Mouse (Mus musculus) liver, embryonic 16.5 days (tissue): ENCODE results near the gene Rtf2. TPM values are rescaled to one million over a fixed set of nuclear protein-coding genes. Genes with fewer than 3 reads are reported as not detected.

ENCODE experiments used
- ATAC-seq: fragments of 200-750 bp; cut with Nextera tagmentation; 2 replicates; pipeline ENCODE4 v1.8.0; 2017; ENCODE audit warnings: low read depth, mild to moderate bottlenecking, moderate number of reproducible peaks, moderate library complexity
- H3K27ac ChIP-seq: fragments of 300-500 bp; sonication (generic); 2 replicates; pipeline ENCODE4 v1.5.1; 2014; ENCODE audit warnings: mild to moderate bottlenecking, low read length
- H3K27me3 ChIP-seq: fragments of 300-500 bp; sonication (generic); 2 replicates; pipeline ENCODE4 v1.6.1; 2014; ENCODE audit warnings: low read depth, low read length, mixed read lengths; ENCODE audit not compliant: control insufficient read depth, insufficient read depth
- H3K36me3 ChIP-seq: fragments of 300-500 bp; sonication (generic); 2 replicates; pipeline ENCODE4 v1.6.1; 2014; ENCODE audit warnings: mild to moderate bottlenecking; ENCODE audit not compliant: control insufficient read depth, insufficient read depth
- H3K4me1 ChIP-seq: fragments of 300-500 bp; sonication (generic); 2 replicates; pipeline ENCODE4 v1.6.1; 2014; ENCODE audit warnings: low read depth, low read length, mixed read lengths; ENCODE audit not compliant: control insufficient read depth
- H3K4me2 ChIP-seq: fragments of 300-500 bp; sonication (generic); 2 replicates; pipeline ENCODE4 v1.6.1; 2014; ENCODE audit warnings: low read depth, low read length, mixed read lengths
- H3K4me3 ChIP-seq: fragments of 300-500 bp; sonication (generic); 2 replicates; pipeline ENCODE4 v1.5.1; 2014; ENCODE audit warnings: low read depth, mild to moderate bottlenecking, low read length
- H3K9ac ChIP-seq: fragments of 300-500 bp; sonication (generic); 2 replicates; pipeline ENCODE4 v1.6.1; 2014; ENCODE audit warnings: low read depth, low read length
- H3K9me3 ChIP-seq: fragments of 300-500 bp; sonication (generic); replicated peaks from 2 replicates; pipeline ENCODE4 v1.6.1; 2016; ENCODE audit warnings: low read length; ENCODE audit not compliant: control insufficient read depth
- WGBS: fragments of 180-500 bp; shearing (Covaris S2); extraction: QIAGEN DNeasy Blood & Tissue Kit; methylation state at CpG from one replicate; pipeline ENCODE4 v1.1.7; 2014; ENCODE audit not compliant: insufficient replicate concordance; 5-methylcytosine and 5-hydroxymethylcytosine counted together
- polyA plus RNA-seq: library from polyadenylated mRNA; unstranded; fragments of >200 nt; fragmentation: Nextera tagmentation; extraction: Ambion mirVana; gene quantifications from 2 replicates; pipeline ENCODE4 v1.2.1, GENCODE M21; 2015

The Rtf2 gene
- polyA plus RNA-seq, 1 experiment from 2014 or later: 41.3 TPM

DNA sequence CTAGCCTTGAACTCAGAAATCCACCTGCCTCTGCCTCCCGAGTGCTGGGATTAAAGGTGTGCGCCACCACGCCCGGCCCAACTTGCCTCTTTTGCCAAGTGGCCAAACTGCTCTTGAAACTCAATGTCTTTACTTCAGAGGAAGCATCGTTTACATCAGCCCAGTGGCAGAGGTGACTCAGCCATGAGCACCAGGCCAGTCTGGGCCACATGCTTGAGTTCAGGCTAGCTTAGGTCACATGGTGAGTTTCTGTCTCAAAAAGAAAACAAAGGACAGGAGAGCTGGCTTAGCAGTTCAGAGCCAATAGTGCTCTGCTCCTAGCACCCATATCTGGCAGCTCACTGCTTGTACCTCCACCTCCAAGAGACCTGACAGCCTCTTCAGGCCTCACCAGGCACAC is 26.9 kb downstream of the Rtf2 start:
- Histone ChIP-seq H3K27ac (no peak overlapping the region), H3K4me2 (no peak overlapping the region), H3K36me3 (peaks cover 45% of the 10 kb centered on the region), H3K4me3 (no peak overlapping the region), H3K9me3 (no peaks in the 10 kb centered on the region), H3K4me1 (no peaks in the 10 kb centered on the region), H3K9ac (no peak overlapping the region), H3K27me3 (no peaks in the 10 kb centered on the region)
- ATAC-seq: no peak
- WGBS: 92% methylated on average over 5 of the region's 5 CpGs

DNA sequence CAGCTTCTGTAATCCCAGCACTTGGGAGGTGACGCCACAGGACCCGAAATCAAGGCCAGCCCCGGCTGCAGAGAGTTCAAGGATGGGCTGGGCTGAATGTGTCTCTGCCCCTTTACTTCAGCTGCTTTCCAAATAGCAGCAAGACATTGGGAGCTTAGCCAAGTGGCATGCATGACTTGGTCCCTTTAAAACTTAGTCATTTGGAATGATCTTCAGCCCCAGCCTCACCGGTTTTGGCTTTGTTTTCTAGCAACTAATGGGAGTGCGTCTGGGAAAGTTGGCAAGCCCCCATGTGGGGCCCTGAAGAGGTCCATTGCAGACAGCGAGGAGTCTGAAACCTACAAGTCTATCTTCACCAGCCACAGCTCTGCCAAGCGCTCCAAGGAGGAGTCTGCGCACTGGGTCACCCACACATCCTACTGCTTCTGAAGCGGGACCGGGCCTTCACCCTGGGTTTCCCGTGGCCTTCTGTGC is 28.0 kb downstream of the Rtf2 start:
- no peak overlapping the region for H3K4me2 ChIP-seq
- WGBS: 85% methylated on average over 11 of the region's 11 CpGs
- H3K4me3 ChIP-seq: no peak overlapping the region
- no peak for ATAC-seq
- no peak overlapping the region for H3K27ac ChIP-seq
- H3K9me3 ChIP-seq: no peaks in the 10 kb centered on the region
- no peaks in the 10 kb centered on the region for H3K4me1 ChIP-seq
- no peak overlapping the region for H3K9ac ChIP-seq
- H3K27me3 ChIP-seq: no peaks in the 10 kb centered on the region
- H3K36me3 ChIP-seq: peaks cover 40% of the 10 kb centered on the region

DNA sequence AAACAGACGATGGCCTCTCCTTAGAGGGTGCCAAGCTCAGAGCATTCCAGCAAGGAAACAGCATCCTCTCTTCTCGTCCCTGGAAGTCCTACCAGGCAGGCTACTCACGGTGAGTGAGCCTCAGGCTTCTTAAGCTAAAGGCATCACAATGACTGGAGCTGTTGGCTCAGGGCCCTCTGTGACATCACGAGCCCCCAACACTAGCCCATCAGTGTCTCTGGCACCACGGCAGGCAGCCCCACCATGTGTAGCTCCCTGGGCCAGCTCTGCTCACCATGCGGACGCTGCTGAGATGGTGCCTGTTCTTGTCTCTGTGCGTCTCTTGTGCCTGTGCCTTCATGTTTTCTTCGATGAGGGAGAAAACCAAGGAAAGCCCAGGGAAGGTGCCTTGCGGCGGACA is 32.0 kb downstream of the Rtf2 start, which contains the start of gene Fam209:
Fam209 (plus strand) TSS at position 203 of the 400 bp plus-strand sequence.
- Histone ChIP-seq H3K9me3 (no peaks in the 10 kb centered on the region), H3K4me1 (no peaks in the 10 kb centered on the region), H3K36me3 (peaks cover 16% of the 10 kb centered on the region), H3K4me3 (no peak within 1 kb of the TSS), H3K4me2 (no peak within 1 kb of the TSS), H3K27ac (no peak within 1 kb of the TSS), H3K27me3 (no peaks in the 10 kb centered on the region), H3K9ac (no peak within 1 kb of the TSS)
- ATAC-seq: no peak
- 80% methylated on average over 11 of the region's 11 CpGs for WGBS

DNA sequence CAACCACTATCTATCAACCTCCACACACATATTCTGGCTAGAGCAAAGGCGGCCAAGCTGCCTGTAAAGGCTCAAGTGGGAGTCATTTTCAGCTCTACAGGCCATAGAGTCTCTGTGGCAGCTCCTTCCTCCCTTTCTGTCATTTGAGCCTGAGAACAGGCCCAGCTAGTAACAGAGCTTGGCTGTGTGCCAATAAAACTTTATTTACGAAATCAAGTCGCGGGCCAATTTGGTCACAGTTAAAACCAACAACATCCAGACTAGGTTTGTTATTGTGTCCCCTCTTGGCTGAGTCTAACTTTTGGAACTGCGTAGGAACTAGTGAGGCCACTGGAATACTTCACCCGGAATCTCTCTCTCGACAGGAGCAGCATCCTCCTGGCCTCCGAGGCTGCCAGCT is 33.2 kb downstream of the Rtf2 start:
- no peak overlapping the region for H3K27ac ChIP-seq
- no peak overlapping the region for H3K4me2 ChIP-seq
- no peak for ATAC-seq
- no peak overlapping the region for H3K9ac ChIP-seq
- no peaks in the 10 kb centered on the region for H3K4me1 ChIP-seq
- H3K9me3 ChIP-seq: no peaks in the 10 kb centered on the region
- no peaks in the 10 kb centered on the region for H3K27me3 ChIP-seq
- 71% methylated on average over 8 of the region's 8 CpGs for WGBS
- no peak overlapping the region for H3K4me3 ChIP-seq
- peaks cover 9% of the 10 kb centered on the region for H3K36me3 ChIP-seq

DNA sequence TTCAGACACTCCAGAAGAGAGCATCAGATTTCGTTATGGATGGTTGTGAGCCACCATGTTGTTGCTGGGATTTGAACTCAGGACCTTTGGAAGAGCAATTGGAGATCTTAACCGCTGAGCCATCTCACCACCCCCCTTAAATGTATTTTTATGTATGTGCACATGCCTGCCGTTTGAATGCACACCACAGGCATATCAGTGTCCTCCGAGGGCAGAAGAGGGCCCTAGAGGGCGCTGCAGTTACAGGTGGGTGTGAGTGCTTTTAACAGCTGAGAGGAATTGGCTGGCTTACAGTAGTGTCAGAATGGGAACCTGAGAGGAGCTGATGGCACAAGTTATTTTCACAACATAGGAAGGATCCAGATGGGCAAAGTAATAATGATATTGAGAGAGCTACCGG is 34.6 kb downstream of the Rtf2 start:
- H3K9me3 ChIP-seq: no peaks in the 10 kb centered on the region
- H3K4me2 ChIP-seq: no peak overlapping the region
- H3K4me1 ChIP-seq: no peaks in the 10 kb centered on the region
- ATAC-seq: no peak
- no peaks in the 10 kb centered on the region for H3K27me3 ChIP-seq
- 32% methylated on average over 6 of the region's 6 CpGs for WGBS
- no peaks in the 10 kb centered on the region for H3K36me3 ChIP-seq
- no peak overlapping the region for H3K27ac ChIP-seq
- H3K4me3 ChIP-seq: no peak overlapping the region
- no peak overlapping the region for H3K9ac ChIP-seq

DNA sequence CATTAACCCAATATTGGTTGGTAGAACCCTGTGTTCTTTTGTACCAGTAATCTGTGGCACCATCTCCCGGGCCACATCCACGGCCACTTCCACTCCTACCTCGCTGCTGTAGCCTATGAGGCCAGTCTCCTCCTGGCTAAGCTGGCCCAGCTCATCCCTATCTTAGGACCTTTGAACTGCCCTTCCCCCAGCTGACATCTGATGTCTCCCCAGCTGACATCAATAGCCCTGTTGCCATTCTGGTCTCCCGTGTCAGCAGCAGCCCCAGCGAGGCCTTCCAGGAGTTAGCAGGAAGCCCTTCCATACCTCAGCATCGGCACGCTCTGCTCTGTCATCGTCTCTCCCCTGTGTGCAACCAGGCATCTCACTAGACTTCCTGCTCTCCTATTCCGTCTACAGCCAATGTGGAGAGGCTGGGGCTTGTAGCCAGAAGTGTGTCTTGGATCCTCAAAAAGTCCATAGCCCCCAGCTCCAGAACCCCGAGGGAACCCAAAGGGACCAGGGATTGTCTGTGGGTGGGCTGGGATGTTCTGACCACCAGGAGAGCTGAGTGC is 36.4 kb downstream of the Rtf2 start:
- H3K4me2 ChIP-seq: no peak overlapping the region
- H3K4me3 ChIP-seq: no peak overlapping the region
- peak; percentile 16; the same call in 1 of the 2 replicates for ATAC-seq
- H3K4me1 ChIP-seq: no peaks in the 10 kb centered on the region
- H3K27ac ChIP-seq: no peak overlapping the region
- H3K27me3 ChIP-seq: no peaks in the 10 kb centered on the region
- no peak overlapping the region for H3K9ac ChIP-seq
- no peaks in the 10 kb centered on the region for H3K36me3 ChIP-seq
- WGBS: 18% methylated on average over 10 of the region's 10 CpGs
- no peaks in the 10 kb centered on the region for H3K9me3 ChIP-seq

DNA sequence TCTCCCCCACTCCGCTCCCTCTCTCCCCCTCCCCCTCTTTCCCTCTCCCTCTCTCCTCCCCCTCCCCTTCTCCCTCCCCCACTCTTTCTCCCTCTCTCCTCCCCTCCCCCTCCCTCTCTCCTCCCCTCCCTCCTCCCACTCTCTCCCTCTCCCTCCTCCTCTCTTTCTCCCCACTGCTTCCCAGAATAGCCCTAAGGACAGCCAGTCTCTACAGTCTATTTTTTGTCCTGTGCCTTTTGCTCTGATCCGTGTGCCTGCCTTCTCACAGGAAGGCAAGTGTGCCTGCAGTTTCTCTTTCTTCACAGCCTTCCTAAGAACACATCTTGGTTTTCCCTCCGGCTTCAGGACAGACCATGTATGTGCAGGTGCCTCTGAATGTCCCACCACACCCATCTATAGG is 37.0 kb downstream of the Rtf2 start:
- Histone ChIP-seq H3K4me3 (no peak overlapping the region), H3K36me3 (no peaks in the 10 kb centered on the region), H3K27ac (no peak overlapping the region), H3K9me3 (no peaks in the 10 kb centered on the region), H3K4me1 (no peaks in the 10 kb centered on the region), H3K4me2 (no peak overlapping the region), H3K27me3 (no peaks in the 10 kb centered on the region), H3K9ac (no peak overlapping the region)
- ATAC-seq: no peak
- whole genome bisulfite sequencing: 29% methylated on average over 3 of the region's 3 CpGs

DNA sequence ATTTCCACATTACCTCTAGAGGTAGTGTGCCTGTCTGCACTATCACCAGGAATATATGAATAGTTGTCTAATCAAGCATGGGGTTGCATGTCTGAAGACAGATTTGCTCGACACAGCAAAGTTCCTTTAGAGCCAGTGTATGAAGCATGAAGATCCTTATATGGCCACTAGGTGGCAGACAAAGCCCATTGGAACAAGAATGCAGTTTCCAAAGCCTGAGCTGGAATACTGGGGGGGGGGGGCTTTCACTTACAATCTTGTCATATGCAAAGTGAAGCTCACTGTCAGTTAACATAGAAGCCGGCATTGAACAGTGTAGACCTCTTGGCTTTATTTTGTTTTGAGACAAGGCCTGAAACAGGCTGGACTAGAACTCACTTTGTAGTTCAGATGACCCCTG is 37.5 kb downstream of the Rtf2 start:
- Histone ChIP-seq H3K9me3 (no peaks in the 10 kb centered on the region), H3K27ac (no peak overlapping the region), H3K4me2 (no peak overlapping the region), H3K27me3 (no peaks in the 10 kb centered on the region), H3K36me3 (no peaks in the 10 kb centered on the region), H3K9ac (no peak overlapping the region), H3K4me3 (no peak overlapping the region), H3K4me1 (no peaks in the 10 kb centered on the region)
- 4% methylated on average over 2 of the region's 2 CpGs for WGBS
- ATAC-seq: no peak

DNA sequence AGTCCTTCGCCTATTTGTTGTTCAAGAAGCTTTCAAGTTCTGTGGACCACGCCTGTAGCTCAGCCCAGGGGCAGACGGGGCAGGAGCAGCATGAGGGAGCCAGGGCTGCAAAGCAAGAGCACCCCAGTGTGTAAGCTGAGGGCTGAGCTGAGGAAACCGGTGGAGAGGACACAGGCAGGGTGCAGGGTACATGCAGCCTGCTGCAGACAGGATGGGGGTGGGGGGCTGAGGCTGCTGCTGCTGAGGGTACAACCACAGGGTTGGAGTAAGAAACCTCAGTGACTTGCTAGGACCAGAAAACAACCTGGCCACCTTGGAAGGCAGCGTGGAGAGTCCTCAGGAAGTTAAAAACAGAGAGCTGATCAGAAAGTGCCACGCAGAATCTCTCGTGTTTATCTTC is 39.9 kb downstream of the Rtf2 start:
- Histone ChIP-seq H3K9me3 (no peaks in the 10 kb centered on the region), H3K36me3 (no peaks in the 10 kb centered on the region), H3K9ac (no peak overlapping the region), H3K27me3 (no peaks in the 10 kb centered on the region), H3K4me2 (no peak overlapping the region), H3K4me3 (no peak overlapping the region), H3K4me1 (no peaks in the 10 kb centered on the region), H3K27ac (no peak overlapping the region)
- WGBS: 38% methylated on average over 7 of the region's 7 CpGs
- ATAC-seq: no peak
